Mouse (Mus musculus): ENCODE results near the gene Chchd2.

GRCm38 (mm10) chr5:129936941-129937340, 49.7 kb upstream of the Chchd2 start:
- TF ChIP-seq POLR2A (IDR thresholded peaks at IDR 0.05; ENCODE audit: low read depth, low read length) (no peak), CTCF (IDR thresholded peaks at IDR 0.05; ENCODE audit: extremely low read depth, insufficient read length, insufficient replicate concordance, low read depth, low read length) (no peak)

All from small intestine, adult 2 months (tissue).